Mouse (Mus musculus) Patski (cell line): Measurements from ENCODE around the gene Prox1. TPM values are rescaled to one million over a fixed set of nuclear protein-coding genes. Genes with fewer than 3 reads are reported as not detected.
A peak's percentile ranks its signal among the peaks of the same experiment; 100 is the strongest.

Source experiments
- ATAC-seq: fragments of 100-300 bp; one replicate; pipeline ENCODE4 v1.8.0; 2021
- CTCF ChIA-PET: fragments of 350-600 bp; sonication (Branson Sonifier 250); formaldehyde crosslinking; loops from one replicate; lab custom pipeline; 2022; ENCODE audit warnings: inconsistent platforms; lab: Charles Lee
- POLR2A ChIA-PET: fragments of 350-600 bp; sonication (Branson Sonifier 250); formaldehyde crosslinking; loops from one replicate; lab custom pipeline; 2022; ENCODE audit warnings: antibody characterized with exemption, inconsistent platforms; lab: Charles Lee
- DNase-seq: peaks from one replicate; pipeline ENCODE4 v3.0.0-alpha.2; 2011; ENCODE audit warnings: low read depth, low spot score
- H3K27me3 ChIP-seq: fragments of 371-371 bp; one replicate; pipeline ENCODE4 v1.5.1; 2021
- CTCF ChIP-seq: fragments of 100-300 bp; IDR thresholded peaks from one replicate; pipeline ENCODE4 v1.5.1; 2021
- in situ Hi-C: fragments of 300-500 bp; cut with MboI; formaldehyde crosslinking; loops from 3 replicates; pipeline ENCODE4 v1.11.1; 2018; ENCODE audit warnings: low pct_unique_long_range_greater_than_20kb, mixed read lengths
- polyA plus RNA-seq: library from polyadenylated mRNA; unstranded; gene quantifications from one replicate; pipeline ENCODE4 v1.2.3, GENCODE M21; 2021

Gene Prox1
- 0.51 TPM for polyA plus RNA-seq

- ChIA-PET POLR2A (no interaction called here), CTCF (no interaction called here)
- peaks cover 44% of the 10 kb centered on the region for H3K27me3 ChIP-seq
- no peak for DNase-seq
- ATAC-seq: peak; percentile 77
- in situ Hi-C loops: no loop called here
- TF ChIP-seq CTCF: no peak
Measured at GRCm38 (mm10) chr1:190169911-190170818, at the start of gene Prox1. TSS of gene Prox1 (minus strand) at chr1:190170714.

- in situ Hi-C loops: no loop called here
- POLR2A ChIA-PET: no interaction called here
- peaks cover 3% of the 10 kb centered on the region for H3K27me3 ChIP-seq
- no peak for TF ChIP-seq CTCF
- CTCF ChIA-PET: no interaction called here
- DNase-seq: no peak
- ATAC-seq: no peak
Measured at GRCm38 (mm10) chr1:190216621-190217020, 46.1 kb upstream of the Prox1 start.

- no peak for TF ChIP-seq CTCF
- DNase-seq (no peak), ATAC-seq (no peak)
- in situ Hi-C loops: no loop called here
- ChIA-PET CTCF (no interaction called here), POLR2A (no interaction called here)
- H3K27me3 ChIP-seq: peaks cover 7% of the 10 kb centered on the region
Measured at GRCm38 (mm10) chr1:190214626-190215025, 44.1 kb upstream of the Prox1 start.

- ChIA-PET POLR2A (no interaction called here), CTCF (no interaction called here)
- DNase-seq (no peak), ATAC-seq (no peak)
- H3K27me3 ChIP-seq: peaks cover 7% of the 10 kb centered on the region
- in situ Hi-C loops: no loop called here
- TF ChIP-seq CTCF: no peak
Measured at GRCm38 (mm10) chr1:190213175-190213574, 42.7 kb upstream of the Prox1 start.

GRCm38 (mm10) chr1:190207246-190207645, 36.7 kb upstream of the Prox1 start:
- DNase-seq (no peak), ATAC-seq (no peak)
- TF ChIP-seq CTCF: no peak
- ChIA-PET POLR2A (no interaction called here), CTCF (no interaction called here)
- H3K27me3 ChIP-seq: peaks cover 19% of the 10 kb centered on the region
- in situ Hi-C loops: no loop called here

- POLR2A ChIA-PET: no interaction called here
- no peak for ATAC-seq
Measured at GRCm38 (mm10) chr1:190205691-190206090, 35.2 kb upstream of the Prox1 start.

GRCm38 (mm10) chr1:190204378-190205070, 34.0 kb upstream of the Prox1 start:
- in situ Hi-C loops: no loop called here

More at GRCm38 (mm10) chr1:190205691-190206090, 35.2 kb upstream of the Prox1 start:
- CTCF ChIA-PET: no interaction called here
- TF ChIP-seq CTCF: no peak
- peaks cover 19% of the 10 kb centered on the region for H3K27me3 ChIP-seq
- in situ Hi-C loops: no loop called here
- no peak for DNase-seq

GRCm38 (mm10) chr1:190201696-190202095, 31.2 kb upstream of the Prox1 start:
- in situ Hi-C loops: no loop called here
- ChIA-PET CTCF (no interaction called here), POLR2A (no interaction called here)
- ATAC-seq (no peak), DNase-seq (no peak)
- peaks cover 16% of the 10 kb centered on the region for H3K27me3 ChIP-seq
- no peak for TF ChIP-seq CTCF

More at GRCm38 (mm10) chr1:190204378-190205070, 34.0 kb upstream of the Prox1 start:
- DNase-seq (no peak), ATAC-seq (no peak)
- CTCF ChIA-PET: no interaction called here
- no peak for TF ChIP-seq CTCF
- H3K27me3 ChIP-seq: peaks cover 16% of the 10 kb centered on the region
- POLR2A ChIA-PET: no interaction called here

GRCm38 (mm10) chr1:190200996-190201395, 30.5 kb upstream of the Prox1 start:
- no peak for ATAC-seq
- in situ Hi-C loops: no loop called here

GRCm38 (mm10) chr1:190198247-190198646, 27.7 kb upstream of the Prox1 start:
- in situ Hi-C loops: no loop called here
- H3K27me3 ChIP-seq: peaks cover 2% of the 10 kb centered on the region
- ATAC-seq (no peak), DNase-seq (no peak)
- POLR2A ChIA-PET: no interaction called here
- CTCF ChIA-PET: no interaction called here
- TF ChIP-seq CTCF: no peak

More at GRCm38 (mm10) chr1:190200996-190201395, 30.5 kb upstream of the Prox1 start:
- peaks cover 16% of the 10 kb centered on the region for H3K27me3 ChIP-seq
- ChIA-PET POLR2A (no interaction called here), CTCF (no interaction called here)
- TF ChIP-seq CTCF: no peak
- DNase-seq: no peak

- in situ Hi-C loops: no loop called here
Measured at GRCm38 (mm10) chr1:190192011-190192410, 21.5 kb upstream of the Prox1 start.

More at GRCm38 (mm10) chr1:190192011-190192410, 21.5 kb upstream of the Prox1 start:
- ATAC-seq: no peak
- ChIA-PET POLR2A (no interaction called here), CTCF (no interaction called here)
- DNase-seq: no peak
- no peak for TF ChIP-seq CTCF
- H3K27me3 ChIP-seq: peaks cover 2% of the 10 kb centered on the region
